Mouse (Mus musculus): Measurements from ENCODE around the gene Trhr2. TPM values are rescaled to one million over a fixed set of nuclear protein-coding genes. Genes with fewer than 3 reads are reported as not detected.
A peak's percentile ranks its signal among the peaks of the same experiment; 100 is the strongest.
"Not testable (repeated sequence)": the region's sequence is repeated elsewhere in the genome, so short reads cannot be mapped to it uniquely, and the experiment has no call there.

The Trhr2 gene
- total RNA-seq, 2 experiments from 2014 or later, result not detected

- no peak for DNase-seq
- intact Hi-C loops (cut with DNase I), result loop anchor here (1.0 to 5.0 kb wide), 2 partner anchors 60 to 356 kb away; no protein-coding TSS in a partner anchor
Observed at GRCm38 (mm10) chr8:122333531-122333930, 27.0 kb downstream of the Trhr2 start.

GRCm38 (mm10) chr8:122332753-122333506, 27.6 kb downstream of the Trhr2 start:
- intact Hi-C loops (cut with DNase I), result loop anchor here (1.0 to 5.0 kb wide), 2 partner anchors 60 to 356 kb away; no protein-coding TSS in a partner anchor
- DNase-seq, result peak; percentile 91 to 92

GRCm38 (mm10) chr8:122331134-122331523, 29.4 kb downstream of the Trhr2 start:
- peak; percentile 77 to 78 for DNase-seq
- intact Hi-C loops (cut with DNase I), result loop anchor here (2.0 to 5.0 kb wide), 2 partner anchors 16 to 354 kb away; no protein-coding TSS in a partner anchor

GRCm38 (mm10) chr8:122330446-122331133, 30.0 kb downstream of the Trhr2 start:
- intact Hi-C loops (cut with DNase I), result loop anchor here (2.0 to 5.0 kb wide), 2 partner anchors 16 to 353 kb away; no protein-coding TSS in a partner anchor
- no peak for DNase-seq

- no peak for DNase-seq
- intact Hi-C loops (cut with DNase I), result loop anchor here (2.0 to 5.0 kb wide), 2 partner anchors 15 to 352 kb away; no protein-coding TSS in a partner anchor
Observed at GRCm38 (mm10) chr8:122329553-122330239, 30.9 kb downstream of the Trhr2 start.

GRCm38 (mm10) chr8:122329072-122329471, 31.5 kb downstream of the Trhr2 start:
- DNase-seq, result no peak
- intact Hi-C loops (cut with DNase I), result no loop called here

- intact Hi-C loops (cut with DNase I), result no loop called here
- DNase-seq, result no peak
Observed at GRCm38 (mm10) chr8:122326114-122326542, 34.4 kb downstream of the Trhr2 start.

- no peak for DNase-seq
Observed at GRCm38 (mm10) chr8:122325196-122325595, 35.4 kb downstream of the Trhr2 start.

GRCm38 (mm10) chr8:122323951-122324402, 36.6 kb downstream of the Trhr2 start:
- intact Hi-C loops (cut with DNase I); DNase-seq: not testable (repeated sequence)

More at GRCm38 (mm10) chr8:122325196-122325595, 35.4 kb downstream of the Trhr2 start:
- intact Hi-C loops (cut with DNase I), result no loop called here

- intact Hi-C loops (cut with DNase I), result no loop called here
- DNase-seq, result no peak
Observed at GRCm38 (mm10) chr8:122322792-122323191, 37.8 kb downstream of the Trhr2 start.

GRCm38 (mm10) chr8:122322126-122322525, 38.4 kb downstream of the Trhr2 start:
- no peak for DNase-seq
- intact Hi-C loops (cut with DNase I), result no loop called here

GRCm38 (mm10) chr8:122321455-122321921, 39.1 kb downstream of the Trhr2 start:
- intact Hi-C loops (cut with DNase I), result no loop called here
- peak in 1 of 2 experiments; percentile 39 for DNase-seq

- intact Hi-C loops (cut with DNase I), result no loop called here
Observed at GRCm38 (mm10) chr8:122320541-122320940, 40.0 kb downstream of the Trhr2 start.

GRCm38 (mm10) chr8:122319708-122320075, 40.9 kb downstream of the Trhr2 start:
- intact Hi-C loops (cut with DNase I), result no loop called here

More at GRCm38 (mm10) chr8:122320541-122320940, 40.0 kb downstream of the Trhr2 start:
- no peak for DNase-seq

GRCm38 (mm10) chr8:122319045-122319707, 41.4 kb downstream of the Trhr2 start:
- intact Hi-C loops (cut with DNase I), result no loop called here
- DNase-seq, result no peak

More at GRCm38 (mm10) chr8:122319708-122320075, 40.9 kb downstream of the Trhr2 start:
- no peak for DNase-seq

- no peak for DNase-seq
- intact Hi-C loops (cut with DNase I), result no loop called here
Observed at GRCm38 (mm10) chr8:122317918-122318475, 42.5 kb downstream of the Trhr2 start.

GRCm38 (mm10) chr8:122316402-122316801, 44.1 kb downstream of the Trhr2 start:
- intact Hi-C loops (cut with DNase I), result no loop called here
- no peak for DNase-seq

- DNase-seq, result peak; percentile 53 to 54
- intact Hi-C loops (cut with DNase I), result loop anchor here (2.0 kb wide), 1 partner anchor 16 kb away; no protein-coding TSS in a partner anchor
Observed at GRCm38 (mm10) chr8:122314899-122315496, 45.5 kb downstream of the Trhr2 start.

GRCm38 (mm10) chr8:122313310-122313709, 47.2 kb downstream of the Trhr2 start:
- intact Hi-C loops (cut with DNase I), result loop anchor here (2.0 kb wide), 1 partner anchor 29 kb away; no protein-coding TSS in a partner anchor
- no peak for DNase-seq
